In the genomic region with DNA sequence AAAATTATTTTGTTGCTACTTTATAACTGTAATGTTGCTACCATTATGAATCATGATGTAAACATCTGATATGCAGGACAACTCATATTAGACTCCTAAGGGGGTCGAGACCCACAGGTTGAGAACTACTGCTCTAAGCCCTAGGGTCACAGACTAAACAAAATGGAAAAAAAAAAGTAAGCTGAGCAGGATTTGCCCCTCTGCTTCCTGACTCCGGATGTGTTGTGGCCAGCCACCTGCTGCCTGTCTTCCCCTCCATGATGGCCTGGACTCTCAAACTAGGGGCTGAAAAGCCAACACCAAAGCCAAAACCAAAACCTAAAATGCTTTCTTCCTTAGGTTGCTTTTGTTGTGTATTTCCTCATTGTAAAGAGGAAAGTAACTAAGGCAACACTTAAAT, we compare ENCODE assay signal across 16 mouse cellular contexts. TPM values are rescaled to one million over a fixed set of nuclear protein-coding genes. Genes with fewer than 3 reads are reported as not detected.
DNase-seq lines count a peak whose midpoint lies in the region; ATAC-seq and TF ChIP-seq lines count a peak whose summit lies in the region.
"Had no signal": no experiment of that assay in that cellular context is flagged by ENCODE, and none has a peak within 500 bp of the region (broad histone marks: within the 10 kb centered on the region; RNA-seq: fewer than 3 reads in every experiment).

No protein-coding gene starts in this region.

- H3K4me2 ChIP-seq in midbrain, postnatal 0 days (ENCODE audit: low read depth, low read length, poor library complexity, severe bottlenecking) = no peak overlapping the region

- H3K4me3 ChIP-seq in midbrain, postnatal 0 days (ENCODE audit: low read depth, low read length) = no peak overlapping the region
- H3K4me3 ChIP-seq: midbrain, embryonic 10.5 days had no signal

- peak; percentile 51 for DNase-seq in CD4-positive, CD25-positive, alpha-beta regulatory T cell, adult 2 months (ENCODE audit: low read depth, low spot score)
- peak; percentile 38 for DNase-seq in R1 (ENCODE audit: low read depth, low spot score)
- DNase-seq in thymus, postnatal 10 days (ENCODE audit: low spot score in 2 of 2) = peak; percentile 26 to 37
- no peak for DNase-seq in midbrain, postnatal 0 days (ENCODE audit: low spot score)
- no peak for DNase-seq in retina, postnatal 1 day
- no peak for DNase-seq in ovary, postnatal 14 days (ENCODE audit: low spot score)
- no peak for DNase-seq in cerebellum, postnatal 14 days
- DNase-seq: cerebellum, adult 9-11 months; gastrocnemius, postnatal 14 days; heart, postnatal 14 days; kidney, adult 9 months; kidney, postnatal 4 days; lung, postnatal 14 days had no signal

- H3K36me3 ChIP-seq in midbrain, postnatal 0 days (ENCODE audit: insufficient read depth, low read length) = no peaks in the 10 kb centered on the region
- H3K36me3 ChIP-seq: midbrain, embryonic 10.5 days had no signal

- ATAC-seq in megakaryocyte, adult 5-6 weeks (ENCODE audit: poor library complexity, severe bottlenecking) = peak; percentile 51
- no peak for ATAC-seq in midbrain, postnatal 0 days (ENCODE audit: low FRiP score)
- ATAC-seq: hindbrain, postnatal 0 days had no signal

- TF ChIP-seq CTCF in midbrain, postnatal 0 days (IDR thresholded peaks at IDR 0.05) = no peak

- no peak overlapping the region for H3K9ac ChIP-seq in midbrain, postnatal 0 days (replicated peaks; ENCODE audit: low read length, poor library complexity, severe bottlenecking)

- no peak overlapping the region for H3K27ac ChIP-seq in midbrain, postnatal 0 days (ENCODE audit: low read depth, low read length)
- H3K27ac ChIP-seq: hindbrain, postnatal 0 days; midbrain, embryonic 10.5 days had no signal

- H3K4me1 ChIP-seq in midbrain, postnatal 0 days (ENCODE audit: insufficient read depth, low read length) = no peaks in the 10 kb centered on the region

- no peaks in the 10 kb centered on the region for H3K27me3 ChIP-seq in midbrain, postnatal 0 days (ENCODE audit: insufficient read depth, low read length)

- no peaks in the 10 kb centered on the region for H3K9me3 ChIP-seq in midbrain, postnatal 0 days (ENCODE audit: low read length)
- H3K9me3 ChIP-seq: midbrain, embryonic 10.5 days had no signal

- 79% methylated on average over 2 of the region's 2 CpGs for WGBS in midbrain, postnatal 0 days

RNA-seq across cellular contexts. Expression of a gene that starts 16.3 kb away (rescaled TPM):
- 22.2 and 24.0 TPM in 2 replicates for total RNA-seq in megakaryocyte, adult 5-6 weeks (2015)
- total RNA-seq in megakaryocyte, adult 5-6 weeks (2017) = 40.0 and 59.4 TPM in 2 replicates
- total RNA-seq in midbrain, postnatal 0 days (2014; rRNA removed) = 35.6 and 36.5 TPM in 2 replicates
- polyA plus RNA-seq in midbrain, postnatal 0 days (2015; fragmentation: Nextera tagmentation; extraction: Ambion mirVana) = 7.8 and 9.1 TPM in 2 replicates

RNA-seq across cellular contexts. Expression of a gene that starts 35.6 kb away (rescaled TPM):
- 107 and 112 TPM in 2 replicates for total RNA-seq in megakaryocyte, adult 5-6 weeks (2015)
- total RNA-seq in megakaryocyte, adult 5-6 weeks (2017) = 113 and 122 TPM in 2 replicates
- 7.1 and 7.5 TPM in 2 replicates for total RNA-seq in midbrain, postnatal 0 days (2014; rRNA removed)
- polyA plus RNA-seq in midbrain, postnatal 0 days (2015; fragmentation: Nextera tagmentation; extraction: Ambion mirVana) = 2.6 and 2.8 TPM in 2 replicates

Comparison
In these comparisons a context has a peak if more than half of its experiments do, and no peak if none do; other contexts are left out.
1. DNase-seq: peak in CD4-positive, CD25-positive, alpha-beta regulatory T cell, adult 2 months (single experiment), R1 (single experiment) and thymus, postnatal 10 days (2 of 2); none in midbrain, postnatal 0 days (single experiment), retina, postnatal 1 day (single experiment), ovary, postnatal 14 days (single experiment) and cerebellum, postnatal 14 days (0 of 2).
2. RNA of a gene that starts 35.6 kb away (total RNA-seq): 107 to 122 TPM in megakaryocyte, adult 5-6 weeks; 7.1 to 7.5 TPM in midbrain, postnatal 0 days; every median in the first group is over 10 times any median in the second.